In the genomic region with DNA sequence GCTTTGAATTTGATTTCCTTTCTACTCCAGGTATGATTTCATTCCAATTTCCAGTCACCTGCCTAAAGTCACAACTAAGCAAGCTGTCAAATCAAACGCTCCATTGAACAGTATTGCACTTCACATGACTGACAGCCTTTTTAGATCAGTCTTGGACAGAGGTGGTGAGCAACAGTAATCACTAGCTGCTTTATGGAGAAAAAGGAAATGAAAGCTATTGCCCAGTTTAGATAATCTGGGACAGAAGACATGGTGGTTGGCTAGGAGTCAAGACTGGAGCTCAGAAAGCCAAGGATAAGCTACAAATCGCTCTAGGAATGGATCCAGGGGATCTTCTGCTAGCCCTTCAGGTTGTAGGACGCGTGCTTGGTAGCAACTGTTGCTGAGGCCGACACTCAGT, we compare ENCODE assay signal across 23 mouse cellular contexts. TPM values are rescaled to one million over a fixed set of nuclear protein-coding genes. Genes with fewer than 3 reads are reported as not detected.
DNase-seq lines count a peak whose midpoint lies in the region; ATAC-seq and TF ChIP-seq lines count a peak whose summit lies in the region.
"Had no signal": no experiment of that assay in that cellular context is flagged by ENCODE, and none has a peak within 500 bp of the region (broad histone marks: within the 10 kb centered on the region; RNA-seq: fewer than 3 reads in every experiment).

No protein-coding gene starts in this region.

- TF ChIP-seq CTCF in E14TG2a.4 (conservative IDR thresholded peaks at IDR 0.05; ENCODE audit: low read length) (no peak), MEL (IDR thresholded peaks at IDR 0.05 in 2 of 3, conservative IDR thresholded peaks at IDR 0.05 in 1 of 3; ENCODE audit: control insufficient read depth in 1 of 3, insufficient read depth in 1 of 3, low read depth in 2 of 3, low read length in 3 of 3, poor library complexity in 1 of 3, severe bottlenecking in 1 of 3) (no peak)
- TF ChIP-seq CTCF in thymus, adult 2 months (IDR thresholded peaks at IDR 0.05; ENCODE audit: borderline replicate concordance, control insufficient read depth, extremely low read depth, insufficient read depth, low read length, poor library complexity): no peak

- H3K36me3 ChIP-seq in heart, embryonic 12.5 days: no peaks in the 10 kb centered on the region
- no peaks in the 10 kb centered on the region for H3K36me3 ChIP-seq in E14TG2a.4 (ENCODE audit: insufficient read depth, low read length)
- peaks cover 0 to 11% of the 10 kb centered on the region in 2 experiments; a peak in 2 of 4 replicates for H3K36me3 ChIP-seq in MEL (ENCODE audit: control insufficient read depth in 1 of 2, insufficient read depth in 2 of 2, low read length in 2 of 2)
- H3K36me3 ChIP-seq in embryonic facial prominence, embryonic 10.5 days (replicated peaks): no peaks in the 10 kb centered on the region
- H3K36me3 ChIP-seq in thymus, adult 2 months (ENCODE audit: control insufficient read depth, insufficient read depth, low read length): no peaks in the 10 kb centered on the region
- H3K36me3 ChIP-seq: G1E had no signal

- peaks cover 3% of the 10 kb centered on the region for H3K9me3 ChIP-seq in heart, embryonic 12.5 days (replicated peaks)
- H3K9me3 ChIP-seq in E14TG2a.4 (ENCODE audit: low read length) (peaks cover 5% of the 10 kb centered on the region), MEL (replicated peaks; ENCODE audit: insufficient read depth, low read length) (no peaks in the 10 kb centered on the region)
- H3K9me3 ChIP-seq in embryonic facial prominence, embryonic 10.5 days: peaks cover 5% of the 10 kb centered on the region

- H3K4me1 ChIP-seq in heart, embryonic 12.5 days (replicated peaks): no peaks in the 10 kb centered on the region
- H3K4me1 ChIP-seq in E14TG2a.4 (replicated peaks; ENCODE audit: low read depth, low read length): peaks cover 23% of the 10 kb centered on the region
- H3K4me1 ChIP-seq in MEL (ENCODE audit: control insufficient read depth in 1 of 2, insufficient read depth in 2 of 2, low read length in 2 of 2): peaks cover under 1 to 19% of the 10 kb centered on the region in 2 experiments; a peak in 3 of 4 replicates
- 0 out of 2 replicates have a peak, but pooled peaks cover 2% of the 10 kb centered on the region for H3K4me1 ChIP-seq in embryonic facial prominence, embryonic 10.5 days
- H3K4me1 ChIP-seq in thymus, adult 2 months (replicated peaks; ENCODE audit: control insufficient read depth, insufficient read depth, low read length): no peaks in the 10 kb centered on the region

- no peak for TF ChIP-seq POLR2A in MEL (IDR thresholded peaks at IDR 0.05; ENCODE audit: control insufficient read depth in 1 of 2, insufficient read depth in 1 of 2, low read depth in 1 of 2, low read length in 2 of 2, poor library complexity in 1 of 2)
- no peak for TF ChIP-seq POLR2A in thymus, adult 2 months (IDR thresholded peaks at IDR 0.05; ENCODE audit: control insufficient read depth, extremely low read depth, insufficient read depth, low read length, poor library complexity)

- ATAC-seq in heart, embryonic 12.5 days (ENCODE audit: insufficient number of reproducible peaks, low FRiP score): no peak
- ATAC-seq: activated CD4-positive, CD25-positive, alpha-beta regulatory T cell, adult 4 months; CD4-positive, CD25-positive, alpha-beta regulatory T cell, adult 4 months; Patski had no signal

- no peaks in the 10 kb centered on the region for H3K79me2 ChIP-seq in MEL (ENCODE audit: control insufficient read depth, insufficient read depth, low read length, poor library complexity)

- peak; percentile 57 to 60; a peak in 3 of 4 replicates for TF ChIP-seq EP300 in MEL (IDR thresholded peaks at IDR 0.05; ENCODE audit: low read depth in 1 of 2, low read length in 2 of 2)

- no peak overlapping the region for H3K9ac ChIP-seq in heart, embryonic 12.5 days
- no peak overlapping the region for H3K9ac ChIP-seq in MEL (ENCODE audit: control insufficient read depth, low read depth, low read length, poor library complexity, severe bottlenecking)

- 0 out of 2 replicates have a peak overlapping the region, but pooled peaks have one; percentile 13 for H3K4me2 ChIP-seq in heart, embryonic 12.5 days

- DNase-seq in heart, adult 11 months: no peak
- no peak for DNase-seq in MEL (ENCODE audit: low read depth, low spot score)
- no peak for DNase-seq in embryonic facial prominence, embryonic 10.5 days (ENCODE audit: low spot score)
- DNase-seq in thymus, adult 2 months: no peak
- DNase-seq: adrenal gland, adult 2 months; adrenal gland, adult 8-10 months; adrenal gland, postnatal 10 days; adrenal gland, postnatal 14 days; adrenal gland, postnatal 25 days; adrenal gland, postnatal 36 days; B cell, adult 2 months; cerebellum, adult 11 months; cerebellum, adult 11-12 months; cerebellum, adult 18-20 months; cerebellum, adult 2 months; cerebellum, adult 8-10 months had no signal

- 67% methylated on average over 5 of the region's 5 CpGs for WGBS in heart, embryonic 12.5 days
- WGBS in embryonic facial prominence, embryonic 10.5 days: 82% methylated on average over 5 of the region's 5 CpGs
- WGBS in thymus, adult 2 months: 89% methylated on average over 5 of the region's 5 CpGs

- no peak overlapping the region for H3K27ac ChIP-seq in heart, embryonic 12.5 days (ENCODE audit: poor library complexity, severe bottlenecking)
- no peak overlapping the region for H3K27ac ChIP-seq in MEL (ENCODE audit: control insufficient read depth, low read depth, low read length)
- H3K27ac ChIP-seq in embryonic facial prominence, embryonic 10.5 days (replicated peaks): no peak overlapping the region
- H3K27ac ChIP-seq in thymus, adult 2 months (ENCODE audit: control insufficient read depth, insufficient read depth, low read length): no peak overlapping the region

- no peak for TF ChIP-seq RAD21 in MEL (IDR thresholded peaks at IDR 0.05; ENCODE audit: low read depth, low read length)

- H3K4me3 ChIP-seq in heart, embryonic 12.5 days: no peak overlapping the region
- H3K4me3 ChIP-seq in E14TG2a.4 (replicated peaks; ENCODE audit: low read length): peak overlapping the region; percentile 50
- H3K4me3 ChIP-seq in MEL (ENCODE audit: control insufficient read depth in 1 of 2, insufficient read depth in 1 of 2, low read depth in 2 of 2, low read length in 2 of 2): no peak overlapping the region
- no peak overlapping the region for H3K4me3 ChIP-seq in embryonic facial prominence, embryonic 10.5 days
- H3K4me3 ChIP-seq in thymus, adult 2 months (ENCODE audit: control insufficient read depth, insufficient read depth, low read length): no peak overlapping the region

- no peaks in the 10 kb centered on the region for H3K27me3 ChIP-seq in heart, embryonic 12.5 days (replicated peaks)
- H3K27me3 ChIP-seq in E14TG2a.4 (ENCODE audit: insufficient read depth, low read length): peaks cover 4% of the 10 kb centered on the region; the same call in 1 of the 2 replicates
- no peaks in the 10 kb centered on the region for H3K27me3 ChIP-seq in MEL (ENCODE audit: control insufficient read depth in 1 of 2, insufficient read depth in 2 of 2, low read length in 2 of 2)
- no peaks in the 10 kb centered on the region for H3K27me3 ChIP-seq in embryonic facial prominence, embryonic 10.5 days (replicated peaks; ENCODE audit: low read depth, poor library complexity, severe bottlenecking)
- H3K27me3 ChIP-seq in thymus, adult 2 months (ENCODE audit: control insufficient read depth, insufficient read depth, low read length): no peaks in the 10 kb centered on the region
- H3K27me3 ChIP-seq: CH12.LX, Patski had no signal

TF ChIP-seq in MEL, 35 proteins besides CTCF, POLR2A, EP300 and RAD21:
- TF ChIP-seq TBP (IDR thresholded peaks at IDR 0.05; ENCODE audit: low read depth, low read length) (no peak), POLR2AphosphoS2 (IDR thresholded peaks at IDR 0.05; ENCODE audit: low read length) (no peak), ZKSCAN1 (IDR thresholded peaks at IDR 0.05; ENCODE audit: low read depth, low read length) (no peak), GATA1 (IDR thresholded peaks at IDR 0.05; ENCODE audit: low read depth, low read length) (0 out of 2 replicates have a peak, but pooled peaks have one; percentile 9), E2F4 (IDR thresholded peaks at IDR 0.05; ENCODE audit: borderline replicate concordance, low read depth, low read length) (no peak), TCF12 (IDR thresholded peaks at IDR 0.05; ENCODE audit: low read depth, low read length) (peak; percentile 23; the same call in 1 of the 2 replicates), SMC3 (IDR thresholded peaks at IDR 0.05; ENCODE audit: low read depth, low read length) (no peak)

RNA-seq across cellular contexts. Expression of gene B3glct, which starts 14.6 kb away (rescaled TPM):
- polyA plus RNA-seq in heart, embryonic 12.5 days (2016; fragmentation: Nextera tagmentation; extraction: Ambion mirVana): 12.0 and 13.9 TPM in 2 replicates
- total RNA-seq in MEL (2012; rRNA removed): 9.1 and 14.2 TPM in 2 replicates
- polyA plus RNA-seq in MEL (2012; ENCODE audit: insufficient read depth in 1 of 2, insufficient read length in 2 of 2, low read depth in 1 of 2, low replicate concordance in 2 of 2, missing spikeins in 1 of 2): 10 to 100 TPM in 1 of 2 experiments, not detected in 1; 12.1 TPM
- polyA plus RNA-seq in embryonic facial prominence, embryonic 10.5 days (2016; fragmentation: Nextera tagmentation; extraction: Ambion mirVana): 14.4 and 15.1 TPM in 2 replicates
- 4.1 and 4.7 TPM in 2 replicates for polyA plus RNA-seq in thymus, adult 2 months (2012; rRNA removed)

RNA-seq across cellular contexts. Expression of gene Hsph1, which starts 27.2 kb away (rescaled TPM):
- polyA plus RNA-seq in heart, embryonic 12.5 days (2016; fragmentation: Nextera tagmentation; extraction: Ambion mirVana): 42.4 and 43.6 TPM in 2 replicates
- total RNA-seq in MEL (2012; rRNA removed): 170 and 176 TPM in 2 replicates
- 100 to 1,000 TPM; 300 to 388 TPM for polyA plus RNA-seq in MEL (2012; ENCODE audit: insufficient read depth in 1 of 2, insufficient read length in 2 of 2, low read depth in 1 of 2, low replicate concordance in 2 of 2, missing spikeins in 1 of 2)
- 125 and 140 TPM in 2 replicates for polyA plus RNA-seq in embryonic facial prominence, embryonic 10.5 days (2016; fragmentation: Nextera tagmentation; extraction: Ambion mirVana)
- 15.3 and 18.7 TPM in 2 replicates for polyA plus RNA-seq in thymus, adult 2 months (2012; rRNA removed)
